Mouse (Mus musculus): ENCODE data around the gene Lpar2.

The Lpar2 gene

GRCm38 (mm10) chr8:69870003-69870765 lies 48.0 kb downstream of the Lpar2 start:
- no peak for DNase-seq (ENCODE audit: low spot score)

- no peak for DNase-seq (ENCODE audit: low spot score)
Observed at GRCm38 (mm10) chr8:69870907-69871306, 48.7 kb downstream of the Lpar2 start.

- DNase-seq (ENCODE audit: low spot score) = peak; percentile 47
Observed at GRCm38 (mm10) chr8:69874155-69874554, 51.9 kb downstream of the Lpar2 start.

- no peak for DNase-seq (ENCODE audit: low spot score)
Observed at GRCm38 (mm10) chr8:69874654-69875053, 52.4 kb downstream of the Lpar2 start.

GRCm38 (mm10) chr8:69876097-69876496 lies 53.9 kb downstream of the Lpar2 start:
- no peak for DNase-seq (ENCODE audit: low spot score)

- no peak for DNase-seq (ENCODE audit: low spot score)
Observed at GRCm38 (mm10) chr8:69876967-69877366, 54.7 kb downstream of the Lpar2 start.

GRCm38 (mm10) chr8:69877396-69877795 lies 55.2 kb downstream of the Lpar2 start:
- no peak for DNase-seq (ENCODE audit: low spot score)

- no peak for DNase-seq (ENCODE audit: low spot score)
Observed at GRCm38 (mm10) chr8:69877992-69878391, 55.8 kb downstream of the Lpar2 start.

GRCm38 (mm10) chr8:69879678-69880077 lies 57.4 kb downstream of the Lpar2 start:
- no peak for DNase-seq (ENCODE audit: low spot score)
